In the genomic region with DNA sequence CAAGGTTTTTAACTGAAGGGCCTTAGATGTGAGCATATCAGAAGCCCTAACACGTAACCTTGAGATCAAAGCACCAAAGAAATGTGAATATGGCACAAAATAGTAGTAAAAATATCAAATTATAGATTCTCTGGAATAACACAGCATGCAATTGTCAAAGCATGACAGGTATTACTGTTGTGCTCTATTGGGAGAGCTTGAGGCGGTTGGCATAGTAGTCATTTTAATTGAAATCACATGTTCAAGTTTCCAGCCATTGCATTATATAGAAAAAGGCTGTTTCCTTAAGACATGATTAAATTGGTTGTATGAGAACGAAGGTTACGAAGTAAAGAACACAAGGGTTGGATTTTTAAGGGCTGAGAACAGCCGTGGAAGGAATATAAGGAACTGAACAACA, we compare ENCODE assay signal across 26 mouse cellular contexts.
DNase-seq lines count a peak whose midpoint lies in the region; ATAC-seq and TF ChIP-seq lines count a peak whose summit lies in the region.
"Had no signal": no experiment of that assay in that cellular context is flagged by ENCODE, and none has a peak within 500 bp of the region (broad histone marks: within the 10 kb centered on the region; RNA-seq: fewer than 3 reads in every experiment).

No protein-coding gene starts in this region.

- ATAC-seq in embryonic facial prominence, embryonic 11.5 days (replicated peaks; ENCODE audit: insufficient number of reproducible peaks, low FRiP score, low TSS enrichment, low read depth), result no peak
- peak; percentile 73 for ATAC-seq in midbrain, postnatal 0 days (ENCODE audit: low FRiP score)
- ATAC-seq in midbrain, embryonic 11.5 days (ENCODE audit: low FRiP score), result no peak
- no peak for ATAC-seq in forebrain, embryonic 12.5 days (ENCODE audit: low FRiP score)
- ATAC-seq: activated CD4-positive, CD25-positive, alpha-beta regulatory T cell, adult 4 months; CD4-positive, CD25-positive, alpha-beta regulatory T cell, adult 4 months; forebrain, embryonic 14.5 days; forebrain, embryonic 16.5 days; Patski had no signal

- no peak overlapping the region for H3K27ac ChIP-seq in embryonic facial prominence, embryonic 11.5 days (replicated peaks; ENCODE audit: low read depth, low read length)
- H3K27ac ChIP-seq in embryonic facial prominence, embryonic 10.5 days (replicated peaks), result no peak overlapping the region
- no peak overlapping the region for H3K27ac ChIP-seq in midbrain, postnatal 0 days (ENCODE audit: low read depth, low read length)
- no peak overlapping the region for H3K27ac ChIP-seq in midbrain, embryonic 11.5 days (ENCODE audit: low read depth, low read length)
- no peak overlapping the region for H3K27ac ChIP-seq in forebrain, embryonic 12.5 days
- no peak overlapping the region for H3K27ac ChIP-seq in forebrain, embryonic 10.5 days
- H3K27ac ChIP-seq: embryonic facial prominence, embryonic 12.5 days; embryonic facial prominence, embryonic 15.5 days had no signal

- peak; percentile 58 for DNase-seq in embryonic facial prominence, embryonic 11.5 days (ENCODE audit: low spot score)
- no peak for DNase-seq in embryonic facial prominence, embryonic 10.5 days (ENCODE audit: low spot score)
- DNase-seq in midbrain, postnatal 0 days (ENCODE audit: low spot score), result no peak
- DNase-seq in midbrain, embryonic 11.5 days (ENCODE audit: low spot score, missing footprints), result no peak
- peak; percentile 5 for DNase-seq in hindlimb bud, embryonic 11.5 days (ENCODE audit: extremely low spot score, low read depth, low spot score)
- DNase-seq in forebrain, embryonic 10.5 days (ENCODE audit: extremely low spot score, low spot score), result no peak
- DNase-seq: adrenal gland, adult 8-10 months; adrenal gland, postnatal 14 days; adrenal gland, postnatal 36 days; B cell, adult 2 months; cerebellum, adult 11-12 months; cerebellum, adult 2 months; cerebellum, adult 9-10 months; cerebellum, postnatal 10 days; cerebellum, postnatal 25 days had no signal

- no peaks in the 10 kb centered on the region for H3K4me1 ChIP-seq in embryonic facial prominence, embryonic 11.5 days (ENCODE audit: control insufficient read depth, insufficient read depth, low read length)
- H3K4me1 ChIP-seq in embryonic facial prominence, embryonic 10.5 days, result no peaks in the 10 kb centered on the region
- no peaks in the 10 kb centered on the region for H3K4me1 ChIP-seq in midbrain, postnatal 0 days (ENCODE audit: insufficient read depth, low read length)
- no peaks in the 10 kb centered on the region for H3K4me1 ChIP-seq in midbrain, embryonic 11.5 days (ENCODE audit: control insufficient read depth, insufficient read depth, low read length)
- H3K4me1 ChIP-seq in forebrain, embryonic 12.5 days, result no peaks in the 10 kb centered on the region
- H3K4me1 ChIP-seq in forebrain, embryonic 10.5 days, result no peaks in the 10 kb centered on the region
- H3K4me1 ChIP-seq: embryonic facial prominence, embryonic 15.5 days had no signal

- no peak overlapping the region for H3K9ac ChIP-seq in embryonic facial prominence, embryonic 11.5 days (replicated peaks; ENCODE audit: low read length)
- no peak overlapping the region for H3K9ac ChIP-seq in midbrain, postnatal 0 days (replicated peaks; ENCODE audit: low read length, poor library complexity, severe bottlenecking)
- no peak overlapping the region for H3K9ac ChIP-seq in midbrain, embryonic 11.5 days (ENCODE audit: low read length)
- no peak overlapping the region for H3K9ac ChIP-seq in forebrain, embryonic 12.5 days
- H3K9ac ChIP-seq: embryonic facial prominence, embryonic 12.5 days; embryonic facial prominence, embryonic 15.5 days had no signal

- WGBS in embryonic facial prominence, embryonic 11.5 days, result 44% methylated on average over 5 of the region's 5 CpGs
- 68% methylated on average over 5 of the region's 5 CpGs for WGBS in embryonic facial prominence, embryonic 10.5 days
- WGBS in midbrain, postnatal 0 days, result 68% methylated on average over 5 of the region's 5 CpGs
- 89% methylated on average over 5 of the region's 5 CpGs for WGBS in midbrain, embryonic 11.5 days
- 85% methylated on average over 5 of the region's 5 CpGs for WGBS in forebrain, embryonic 12.5 days
- WGBS in forebrain, embryonic 10.5 days, result 81% methylated on average over 5 of the region's 5 CpGs

- no peaks in the 10 kb centered on the region for H3K9me3 ChIP-seq in embryonic facial prominence, embryonic 11.5 days (replicated peaks; ENCODE audit: control insufficient read depth, low read length)
- no peaks in the 10 kb centered on the region for H3K9me3 ChIP-seq in embryonic facial prominence, embryonic 10.5 days
- H3K9me3 ChIP-seq in midbrain, postnatal 0 days (ENCODE audit: low read length), result no peaks in the 10 kb centered on the region
- no peaks in the 10 kb centered on the region for H3K9me3 ChIP-seq in midbrain, embryonic 11.5 days (ENCODE audit: control insufficient read depth, low read length)
- no peaks in the 10 kb centered on the region for H3K9me3 ChIP-seq in forebrain, embryonic 12.5 days
- no peaks in the 10 kb centered on the region for H3K9me3 ChIP-seq in forebrain, embryonic 10.5 days
- H3K9me3 ChIP-seq: embryonic facial prominence, embryonic 12.5 days; embryonic facial prominence, embryonic 15.5 days; G1E had no signal

- H3K36me3 ChIP-seq in embryonic facial prominence, embryonic 11.5 days (replicated peaks; ENCODE audit: control insufficient read depth, insufficient read depth, low read depth, low read length), result no peaks in the 10 kb centered on the region
- no peaks in the 10 kb centered on the region for H3K36me3 ChIP-seq in embryonic facial prominence, embryonic 10.5 days (replicated peaks)
- no peaks in the 10 kb centered on the region for H3K36me3 ChIP-seq in midbrain, postnatal 0 days (ENCODE audit: insufficient read depth, low read length)
- H3K36me3 ChIP-seq in midbrain, embryonic 11.5 days (ENCODE audit: control insufficient read depth, insufficient read depth, low read length), result no peaks in the 10 kb centered on the region
- H3K36me3 ChIP-seq in forebrain, embryonic 12.5 days (replicated peaks), result no peaks in the 10 kb centered on the region
- no peaks in the 10 kb centered on the region for H3K36me3 ChIP-seq in forebrain, embryonic 10.5 days (replicated peaks)
- H3K36me3 ChIP-seq: embryonic facial prominence, embryonic 12.5 days; embryonic facial prominence, embryonic 15.5 days; G1E had no signal

- TF ChIP-seq CTCF in midbrain, postnatal 0 days (IDR thresholded peaks at IDR 0.05), result no peak

- H3K4me2 ChIP-seq in embryonic facial prominence, embryonic 11.5 days (ENCODE audit: low read depth, low read length), result no peak overlapping the region
- H3K4me2 ChIP-seq in midbrain, postnatal 0 days (ENCODE audit: low read depth, low read length, poor library complexity, severe bottlenecking), result no peak overlapping the region
- no peak overlapping the region for H3K4me2 ChIP-seq in midbrain, embryonic 11.5 days
- H3K4me2 ChIP-seq in forebrain, embryonic 12.5 days, result no peak overlapping the region
- H3K4me2 ChIP-seq: embryonic facial prominence, embryonic 12.5 days; embryonic facial prominence, embryonic 15.5 days had no signal

- H3K4me3 ChIP-seq in embryonic facial prominence, embryonic 11.5 days (ENCODE audit: low read depth, low read length), result no peak overlapping the region
- H3K4me3 ChIP-seq in embryonic facial prominence, embryonic 10.5 days, result no peak overlapping the region
- H3K4me3 ChIP-seq in midbrain, postnatal 0 days (ENCODE audit: low read depth, low read length), result no peak overlapping the region
- no peak overlapping the region for H3K4me3 ChIP-seq in midbrain, embryonic 11.5 days (ENCODE audit: low read depth, low read length)
- no peak overlapping the region for H3K4me3 ChIP-seq in forebrain, embryonic 12.5 days (replicated peaks)
- H3K4me3 ChIP-seq in forebrain, embryonic 10.5 days, result no peak overlapping the region
- H3K4me3 ChIP-seq: embryonic facial prominence, embryonic 12.5 days; embryonic facial prominence, embryonic 15.5 days; erythroblast, embryonic 14.5 days had no signal

- no peaks in the 10 kb centered on the region for H3K27me3 ChIP-seq in embryonic facial prominence, embryonic 11.5 days (ENCODE audit: control insufficient read depth, insufficient read depth, low read length)
- no peaks in the 10 kb centered on the region for H3K27me3 ChIP-seq in embryonic facial prominence, embryonic 10.5 days (replicated peaks; ENCODE audit: low read depth, poor library complexity, severe bottlenecking)
- no peaks in the 10 kb centered on the region for H3K27me3 ChIP-seq in midbrain, postnatal 0 days (ENCODE audit: insufficient read depth, low read length)
- H3K27me3 ChIP-seq in midbrain, embryonic 11.5 days (ENCODE audit: control insufficient read depth, insufficient read depth, low read length), result no peaks in the 10 kb centered on the region
- H3K27me3 ChIP-seq in forebrain, embryonic 12.5 days, result no peaks in the 10 kb centered on the region
- no peaks in the 10 kb centered on the region for H3K27me3 ChIP-seq in forebrain, embryonic 10.5 days (ENCODE audit: poor library complexity, severe bottlenecking)
- H3K27me3 ChIP-seq: CH12.LX; embryonic facial prominence, embryonic 12.5 days; embryonic facial prominence, embryonic 15.5 days had no signal

Comparison
In these comparisons a context has a peak if more than half of its experiments do, and no peak if none do; other contexts are left out.
1. DNase-seq: peak in embryonic facial prominence, embryonic 11.5 days (single experiment) and hindlimb bud, embryonic 11.5 days (single experiment); none in embryonic facial prominence, embryonic 10.5 days (single experiment), midbrain, postnatal 0 days (single experiment), midbrain, embryonic 11.5 days (single experiment) and forebrain, embryonic 10.5 days (single experiment).